Mouse (Mus musculus): ENCODE data around the gene Jazf1.

GRCm38 (mm10) chr6:52967557-52968270, 100.7 kb downstream of the Jazf1 start:
- no peak for TF ChIP-seq TAL1 (IDR thresholded peaks at IDR 0.05; ENCODE audit: low read length)
- no peak for TF ChIP-seq GATA1 (IDR thresholded peaks at IDR 0.05; ENCODE audit: low read length)
